Mouse (Mus musculus): Measurements from ENCODE around the gene Gm27021. TPM values are rescaled to one million over a fixed set of nuclear protein-coding genes. Genes with fewer than 3 reads are reported as not detected.
A peak's percentile ranks its signal among the peaks of the same experiment; 100 is the strongest.

Gm27021 gene
- not detected in 2 replicates for total RNA-seq (2017)

GRCm38 (mm10) chr8:120667561-120668373, at the start of gene Gm27021, which contains the start of gene Cox4i1:
Gene Gm27021, minus strand, starts transcription at chr8:120668079.
Gene Cox4i1, plus strand, starts transcription at chr8:120668222.
- peak; percentile 78 to 87 for ATAC-seq (replicated peaks in 1 of 2; ENCODE audit: insufficient read depth in 1 of 2, low FRiP score in 2 of 2, low TSS enrichment in 1 of 2, low read depth in 1 of 2, poor library complexity in 2 of 2, severe bottlenecking in 2 of 2)

GRCm38 (mm10) chr8:120715996-120716680, 48.3 kb upstream of the Gm27021 start:
- no peak for ATAC-seq (replicated peaks in 1 of 2; ENCODE audit: insufficient read depth in 1 of 2, low FRiP score in 2 of 2, low TSS enrichment in 1 of 2, low read depth in 1 of 2, poor library complexity in 2 of 2, severe bottlenecking in 2 of 2)

GRCm38 (mm10) chr8:120715200-120715599, 47.3 kb upstream of the Gm27021 start:
- peak; percentile 75 to 78; a peak in 3 of 4 replicates for ATAC-seq (replicated peaks in 1 of 2; ENCODE audit: insufficient read depth in 1 of 2, low FRiP score in 2 of 2, low TSS enrichment in 1 of 2, low read depth in 1 of 2, poor library complexity in 2 of 2, severe bottlenecking in 2 of 2)

GRCm38 (mm10) chr8:120709176-120709575, 41.3 kb upstream of the Gm27021 start:
- no peak for ATAC-seq (replicated peaks in 1 of 2; ENCODE audit: insufficient read depth in 1 of 2, low FRiP score in 2 of 2, low TSS enrichment in 1 of 2, low read depth in 1 of 2, poor library complexity in 2 of 2, severe bottlenecking in 2 of 2)

GRCm38 (mm10) chr8:120706193-120706592, 38.3 kb upstream of the Gm27021 start:
- ATAC-seq (replicated peaks in 1 of 2; ENCODE audit: insufficient read depth in 1 of 2, low FRiP score in 2 of 2, low TSS enrichment in 1 of 2, low read depth in 1 of 2, poor library complexity in 2 of 2, severe bottlenecking in 2 of 2) = no peak

- no peak for ATAC-seq (replicated peaks in 1 of 2; ENCODE audit: insufficient read depth in 1 of 2, low FRiP score in 2 of 2, low TSS enrichment in 1 of 2, low read depth in 1 of 2, poor library complexity in 2 of 2, severe bottlenecking in 2 of 2)
Observed at GRCm38 (mm10) chr8:120705163-120705562, 37.3 kb upstream of the Gm27021 start.

GRCm38 (mm10) chr8:120704203-120704602, 36.3 kb upstream of the Gm27021 start:
- ATAC-seq (replicated peaks in 1 of 2; ENCODE audit: insufficient read depth in 1 of 2, low FRiP score in 2 of 2, low TSS enrichment in 1 of 2, low read depth in 1 of 2, poor library complexity in 2 of 2, severe bottlenecking in 2 of 2) = no peak

- ATAC-seq (replicated peaks in 1 of 2; ENCODE audit: insufficient read depth in 1 of 2, low FRiP score in 2 of 2, low TSS enrichment in 1 of 2, low read depth in 1 of 2, poor library complexity in 2 of 2, severe bottlenecking in 2 of 2) = peak; percentile 79 to 83
Observed at GRCm38 (mm10) chr8:120701758-120702465, 34.0 kb upstream of the Gm27021 start.

- no peak for ATAC-seq (replicated peaks in 1 of 2; ENCODE audit: insufficient read depth in 1 of 2, low FRiP score in 2 of 2, low TSS enrichment in 1 of 2, low read depth in 1 of 2, poor library complexity in 2 of 2, severe bottlenecking in 2 of 2)
Observed at GRCm38 (mm10) chr8:120700053-120700452, 32.2 kb upstream of the Gm27021 start.

GRCm38 (mm10) chr8:120699565-120699964, 31.7 kb upstream of the Gm27021 start:
- no peak for ATAC-seq (replicated peaks in 1 of 2; ENCODE audit: insufficient read depth in 1 of 2, low FRiP score in 2 of 2, low TSS enrichment in 1 of 2, low read depth in 1 of 2, poor library complexity in 2 of 2, severe bottlenecking in 2 of 2)

GRCm38 (mm10) chr8:120699079-120699478, 31.2 kb upstream of the Gm27021 start:
- no peak for ATAC-seq (replicated peaks in 1 of 2; ENCODE audit: insufficient read depth in 1 of 2, low FRiP score in 2 of 2, low TSS enrichment in 1 of 2, low read depth in 1 of 2, poor library complexity in 2 of 2, severe bottlenecking in 2 of 2)

- ATAC-seq (replicated peaks in 1 of 2; ENCODE audit: insufficient read depth in 1 of 2, low FRiP score in 2 of 2, low TSS enrichment in 1 of 2, low read depth in 1 of 2, poor library complexity in 2 of 2, severe bottlenecking in 2 of 2) = no peak
Observed at GRCm38 (mm10) chr8:120698426-120698825, 30.5 kb upstream of the Gm27021 start.

- ATAC-seq (replicated peaks in 1 of 2; ENCODE audit: insufficient read depth in 1 of 2, low FRiP score in 2 of 2, low TSS enrichment in 1 of 2, low read depth in 1 of 2, poor library complexity in 2 of 2, severe bottlenecking in 2 of 2) = no peak
Observed at GRCm38 (mm10) chr8:120697979-120698272, 30.0 kb upstream of the Gm27021 start.

GRCm38 (mm10) chr8:120697154-120697978, 29.5 kb upstream of the Gm27021 start:
- ATAC-seq (replicated peaks in 1 of 2; ENCODE audit: insufficient read depth in 1 of 2, low FRiP score in 2 of 2, low TSS enrichment in 1 of 2, low read depth in 1 of 2, poor library complexity in 2 of 2, severe bottlenecking in 2 of 2) = peak; percentile 15 to 49; a peak in 3 of 4 replicates

- no peak for ATAC-seq (replicated peaks in 1 of 2; ENCODE audit: insufficient read depth in 1 of 2, low FRiP score in 2 of 2, low TSS enrichment in 1 of 2, low read depth in 1 of 2, poor library complexity in 2 of 2, severe bottlenecking in 2 of 2)
Observed at GRCm38 (mm10) chr8:120696401-120697153, 28.7 kb upstream of the Gm27021 start.

GRCm38 (mm10) chr8:120693861-120694493, 26.1 kb upstream of the Gm27021 start:
- 0 out of 4 replicates have a peak, but pooled peaks of 1 of the 2 experiments have one; percentile 35 for ATAC-seq (replicated peaks in 1 of 2; ENCODE audit: insufficient read depth in 1 of 2, low FRiP score in 2 of 2, low TSS enrichment in 1 of 2, low read depth in 1 of 2, poor library complexity in 2 of 2, severe bottlenecking in 2 of 2)

Data from hematopoietic stem cell, adult 5-6 weeks (primary cell).